Mouse (Mus musculus): ENCODE measurements at regions not wholly inside any gene's neighbourhood (a gene's known extent, or its start where the extent isn't known, plus 50 kb on each side); places are given as distances from the start of the nearest gene placed in this dataset.

- Histone ChIP-seq H3K27me3 (ENCODE audit: control insufficient read depth, insufficient read depth, low read length) (no peaks in the 10 kb centered on the region), H3K36me3 (ENCODE audit: control insufficient read depth, insufficient read depth, low read length) (no peaks in the 10 kb centered on the region), H3K4me3 (ENCODE audit: control insufficient read depth, low read depth, low read length) (no peak overlapping the region), H3K4me1 (ENCODE audit: control insufficient read depth, insufficient read depth, low read length) (no peaks in the 10 kb centered on the region), H3K27ac (ENCODE audit: control insufficient read depth, insufficient read depth, low read depth, low read length) (no peak overlapping the region)
- no peak for TF ChIP-seq POLR2A (IDR thresholded peaks at IDR 0.05; ENCODE audit: control insufficient read depth, low read depth, low read length)
- TF ChIP-seq CTCF (IDR thresholded peaks at IDR 0.05; ENCODE audit: control insufficient read depth, insufficient read depth, insufficient replicate concordance, low read depth, low read length), result no peak
Measured at GRCm38 (mm10) chr2:147715791-147716190, 331.0 kb downstream of the Foxa2 start.

GRCm38 (mm10) chr2:147710593-147711265, 336.0 kb downstream of the Foxa2 start:
- H3K27me3 ChIP-seq (ENCODE audit: control insufficient read depth, insufficient read depth, low read length), result no peaks in the 10 kb centered on the region
- H3K4me3 ChIP-seq (ENCODE audit: control insufficient read depth, low read depth, low read length), result no peak overlapping the region
- no peaks in the 10 kb centered on the region for H3K4me1 ChIP-seq (ENCODE audit: control insufficient read depth, insufficient read depth, low read length)
- TF ChIP-seq CTCF (IDR thresholded peaks at IDR 0.05; ENCODE audit: control insufficient read depth, insufficient read depth, insufficient replicate concordance, low read depth, low read length), result no peak
- no peak for TF ChIP-seq POLR2A (IDR thresholded peaks at IDR 0.05; ENCODE audit: control insufficient read depth, low read depth, low read length)
- H3K36me3 ChIP-seq (ENCODE audit: control insufficient read depth, insufficient read depth, low read length), result no peaks in the 10 kb centered on the region
- no peak overlapping the region for H3K27ac ChIP-seq (ENCODE audit: control insufficient read depth, insufficient read depth, low read depth, low read length)

- H3K4me1 ChIP-seq (ENCODE audit: control insufficient read depth, insufficient read depth, low read length), result no peaks in the 10 kb centered on the region
- no peak for TF ChIP-seq POLR2A (IDR thresholded peaks at IDR 0.05; ENCODE audit: control insufficient read depth, low read depth, low read length)
- TF ChIP-seq CTCF (IDR thresholded peaks at IDR 0.05; ENCODE audit: control insufficient read depth, insufficient read depth, insufficient replicate concordance, low read depth, low read length), result no peak
- no peaks in the 10 kb centered on the region for H3K27me3 ChIP-seq (ENCODE audit: control insufficient read depth, insufficient read depth, low read length)
Measured at GRCm38 (mm10) chr2:147709799-147710198, 337.0 kb downstream of the Foxa2 start.

GRCm38 (mm10) chr2:147707156-147707555, 339.6 kb downstream of the Foxa2 start:
- H3K4me3 ChIP-seq (ENCODE audit: control insufficient read depth, low read depth, low read length), result no peak overlapping the region
- H3K4me1 ChIP-seq (ENCODE audit: control insufficient read depth, insufficient read depth, low read length), result no peaks in the 10 kb centered on the region
- no peak for TF ChIP-seq CTCF (IDR thresholded peaks at IDR 0.05; ENCODE audit: control insufficient read depth, insufficient read depth, insufficient replicate concordance, low read depth, low read length)
- TF ChIP-seq POLR2A (IDR thresholded peaks at IDR 0.05; ENCODE audit: control insufficient read depth, low read depth, low read length), result no peak
- H3K27me3 ChIP-seq (ENCODE audit: control insufficient read depth, insufficient read depth, low read length), result no peaks in the 10 kb centered on the region
- H3K27ac ChIP-seq (ENCODE audit: control insufficient read depth, insufficient read depth, low read depth, low read length), result no peak overlapping the region
- no peaks in the 10 kb centered on the region for H3K36me3 ChIP-seq (ENCODE audit: control insufficient read depth, insufficient read depth, low read length)

More at GRCm38 (mm10) chr2:147709799-147710198, 337.0 kb downstream of the Foxa2 start:
- H3K4me3 ChIP-seq (ENCODE audit: control insufficient read depth, low read depth, low read length), result no peak overlapping the region
- H3K27ac ChIP-seq (ENCODE audit: control insufficient read depth, insufficient read depth, low read depth, low read length), result no peak overlapping the region
- no peaks in the 10 kb centered on the region for H3K36me3 ChIP-seq (ENCODE audit: control insufficient read depth, insufficient read depth, low read length)

- TF ChIP-seq POLR2A (IDR thresholded peaks at IDR 0.05; ENCODE audit: control insufficient read depth, low read depth, low read length), result no peak
- TF ChIP-seq CTCF (IDR thresholded peaks at IDR 0.05; ENCODE audit: control insufficient read depth, insufficient read depth, insufficient replicate concordance, low read depth, low read length), result no peak
- no peaks in the 10 kb centered on the region for H3K36me3 ChIP-seq (ENCODE audit: control insufficient read depth, insufficient read depth, low read length)
- no peak overlapping the region for H3K27ac ChIP-seq (ENCODE audit: control insufficient read depth, insufficient read depth, low read depth, low read length)
- no peak overlapping the region for H3K4me3 ChIP-seq (ENCODE audit: control insufficient read depth, low read depth, low read length)
- no peaks in the 10 kb centered on the region for H3K4me1 ChIP-seq (ENCODE audit: control insufficient read depth, insufficient read depth, low read length)
- H3K27me3 ChIP-seq (ENCODE audit: control insufficient read depth, insufficient read depth, low read length), result no peaks in the 10 kb centered on the region
Measured at GRCm38 (mm10) chr2:147703981-147704380, 342.3 kb downstream of the Pax1 start.

- no peaks in the 10 kb centered on the region for H3K4me1 ChIP-seq (ENCODE audit: control insufficient read depth, insufficient read depth, low read length)
- TF ChIP-seq POLR2A (IDR thresholded peaks at IDR 0.05; ENCODE audit: control insufficient read depth, low read depth, low read length) (no peak), CTCF (IDR thresholded peaks at IDR 0.05; ENCODE audit: control insufficient read depth, insufficient read depth, insufficient replicate concordance, low read depth, low read length) (no peak)
- H3K36me3 ChIP-seq (ENCODE audit: control insufficient read depth, insufficient read depth, low read length), result no peaks in the 10 kb centered on the region
- no peak overlapping the region for H3K4me3 ChIP-seq (ENCODE audit: control insufficient read depth, low read depth, low read length)
- no peaks in the 10 kb centered on the region for H3K27me3 ChIP-seq (ENCODE audit: control insufficient read depth, insufficient read depth, low read length)
- no peak overlapping the region for H3K27ac ChIP-seq (ENCODE audit: control insufficient read depth, insufficient read depth, low read depth, low read length)
Measured at GRCm38 (mm10) chr2:147702330-147703063, 340.8 kb downstream of the Pax1 start.

- no peak for TF ChIP-seq POLR2A (IDR thresholded peaks at IDR 0.05; ENCODE audit: control insufficient read depth, low read depth, low read length)
- no peak for TF ChIP-seq CTCF (IDR thresholded peaks at IDR 0.05; ENCODE audit: control insufficient read depth, insufficient read depth, insufficient replicate concordance, low read depth, low read length)
- Histone ChIP-seq H3K27ac (ENCODE audit: control insufficient read depth, insufficient read depth, low read depth, low read length) (no peak overlapping the region), H3K4me3 (ENCODE audit: control insufficient read depth, low read depth, low read length) (no peak overlapping the region)
Measured at GRCm38 (mm10) chr2:147699524-147700081, 337.9 kb downstream of the Pax1 start.

More at GRCm38 (mm10) chr2:147699524-147700081, 337.9 kb downstream of the Pax1 start:
- H3K4me1 ChIP-seq (ENCODE audit: control insufficient read depth, insufficient read depth, low read length), result no peaks in the 10 kb centered on the region
- H3K36me3 ChIP-seq (ENCODE audit: control insufficient read depth, insufficient read depth, low read length), result no peaks in the 10 kb centered on the region
- H3K27me3 ChIP-seq (ENCODE audit: control insufficient read depth, insufficient read depth, low read length), result no peaks in the 10 kb centered on the region

Measured in testis, adult 2 months (tissue).